Mouse (Mus musculus): ENCODE results near the gene Gm12248. TPM values are rescaled to one million over a fixed set of nuclear protein-coding genes. Genes with fewer than 3 reads are reported as not detected.

The Gm12248 gene
- total RNA-seq (2021) = not detected

DNA sequence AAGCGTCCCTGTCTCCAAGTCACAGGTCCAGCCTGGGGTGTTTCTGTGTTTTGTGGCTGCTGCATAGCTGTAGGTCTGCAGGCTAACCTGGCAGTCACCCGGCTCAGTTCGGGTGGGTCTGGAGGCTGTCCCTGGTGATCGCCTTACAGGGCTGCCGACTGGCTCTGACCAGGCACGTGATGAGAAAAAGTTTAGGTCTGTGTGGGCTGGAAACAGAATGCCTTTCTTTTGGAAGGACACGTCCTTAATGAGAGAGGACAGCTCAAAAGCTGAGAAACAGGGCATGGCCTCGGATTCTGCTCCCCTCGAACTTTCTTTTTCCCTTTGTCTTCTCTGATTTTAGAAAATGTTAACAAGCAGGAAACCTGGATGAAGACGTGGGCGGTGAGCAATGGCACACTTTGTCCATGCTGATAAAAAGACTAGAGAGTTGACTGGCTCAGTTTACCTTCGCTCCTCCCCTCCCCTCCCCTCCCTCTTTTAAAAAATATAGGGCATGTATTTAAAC is at the start of gene Gm12248:
Gene Gm12248 (minus strand): TSS at position 114 of the 508 bp plus-strand sequence.
- no peak for DNase-seq (ENCODE audit: low spot score in 2 of 2)
- intact Hi-C loops (cut with DNase I) = no loop called here

- intact Hi-C loops (cut with DNase I) = no loop called here
- DNase-seq (ENCODE audit: low spot score in 2 of 2) = no peak
Measured at GRCm38 (mm10) chr11:58139466-58139865, 46.5 kb upstream of the Gm12248 start.

- no peak for DNase-seq (ENCODE audit: low spot score in 2 of 2)
- intact Hi-C loops (cut with DNase I) = no loop called here
Measured at GRCm38 (mm10) chr11:58138821-58139220, 45.9 kb upstream of the Gm12248 start.

DNA sequence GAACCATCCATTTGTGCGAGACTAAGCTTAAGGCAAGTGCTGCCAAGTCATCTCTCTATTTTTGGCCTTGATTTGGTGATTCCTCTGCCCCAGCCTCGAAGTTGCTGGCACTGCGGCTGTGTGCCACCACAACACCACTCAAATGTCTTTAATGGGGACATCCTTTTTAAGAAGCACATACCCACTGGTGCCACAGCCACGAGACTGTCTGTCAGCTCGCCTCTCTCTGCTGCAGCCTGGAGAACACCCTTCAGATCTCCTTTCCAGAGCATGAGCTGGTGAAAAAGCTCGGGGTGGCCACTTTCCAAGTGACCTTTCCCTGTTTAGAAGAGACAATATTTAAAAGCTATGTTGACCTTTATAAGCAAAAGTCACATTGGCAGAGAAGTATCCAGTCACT is 43.7 kb upstream of the Gm12248 start:
- intact Hi-C loops (cut with DNase I) = no loop called here
- DNase-seq (ENCODE audit: low spot score in 2 of 2) = peak in 1 of 2 experiments; percentile 8

DNA sequence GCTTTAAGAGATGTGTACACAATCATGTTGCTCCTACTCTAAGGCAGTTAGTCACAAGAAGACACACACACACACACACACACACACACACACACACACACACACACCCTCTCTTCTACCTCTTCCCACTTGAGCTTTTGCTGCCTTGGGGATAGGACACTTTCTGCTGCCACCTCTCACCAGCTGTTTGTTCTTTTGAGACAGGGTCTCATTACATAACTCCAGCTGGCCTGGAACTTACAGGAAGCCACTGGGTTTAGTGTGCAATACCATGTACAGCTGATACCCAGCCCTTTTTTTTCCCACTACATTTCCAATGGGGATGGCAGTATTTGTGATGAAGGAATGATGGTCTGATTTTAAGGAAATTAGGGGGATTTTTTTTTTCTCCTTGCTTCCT is 42.4 kb upstream of the Gm12248 start:
- DNase-seq (ENCODE audit: low spot score in 2 of 2) = no peak
- intact Hi-C loops (cut with DNase I) = no loop called here

DNA sequence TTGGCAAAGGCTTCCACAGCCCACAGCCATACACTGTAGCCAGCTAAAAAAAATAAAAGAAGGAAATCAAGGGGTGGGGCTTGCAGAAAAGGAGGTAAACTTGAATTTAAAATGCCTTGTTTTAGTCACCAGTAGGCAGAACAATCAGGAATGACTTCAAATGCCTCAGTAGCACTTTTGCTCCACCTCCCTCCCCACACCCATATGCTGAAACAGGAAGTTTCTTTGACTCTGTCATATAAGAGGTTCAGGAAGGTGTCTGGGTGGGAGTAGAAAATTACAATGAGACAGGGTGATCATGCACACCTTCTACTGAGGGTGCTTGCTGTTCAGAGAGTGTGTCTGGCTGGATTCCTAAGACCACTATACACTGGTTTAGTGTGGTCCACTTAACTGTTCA is 41.9 kb upstream of the Gm12248 start:
- intact Hi-C loops (cut with DNase I) = no loop called here

DNA sequence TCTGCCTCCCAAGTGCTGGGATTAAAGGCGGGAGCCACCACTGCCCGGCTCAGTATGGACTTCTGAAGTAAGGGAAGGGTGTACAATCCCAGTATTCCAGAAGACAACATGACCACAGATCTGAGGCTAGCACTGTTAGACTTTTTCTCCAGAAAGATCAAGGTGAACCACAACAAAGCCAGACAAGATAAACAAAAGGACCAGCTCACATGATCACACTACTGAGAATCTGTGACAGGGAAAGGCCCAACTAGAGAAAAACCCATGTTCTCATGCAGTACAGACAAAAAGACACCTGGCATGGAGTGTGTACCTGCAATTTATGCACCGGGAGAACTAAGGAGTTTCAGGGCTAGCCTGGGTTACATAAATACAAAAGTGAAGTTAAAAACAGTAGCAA is 39.1 kb upstream of the Gm12248 start:
- intact Hi-C loops (cut with DNase I) = no loop called here
- DNase-seq (ENCODE audit: low spot score in 2 of 2) = no peak

More for the DNA sequence above, 41.9 kb upstream of the Gm12248 start:
- no peak for DNase-seq (ENCODE audit: low spot score in 2 of 2)

GRCm38 (mm10) chr11:58129302-58129843 is 36.4 kb upstream of the Gm12248 start:
- intact Hi-C loops (cut with DNase I) = no loop called here
- DNase-seq (ENCODE audit: low spot score in 2 of 2) = no peak

DNA sequence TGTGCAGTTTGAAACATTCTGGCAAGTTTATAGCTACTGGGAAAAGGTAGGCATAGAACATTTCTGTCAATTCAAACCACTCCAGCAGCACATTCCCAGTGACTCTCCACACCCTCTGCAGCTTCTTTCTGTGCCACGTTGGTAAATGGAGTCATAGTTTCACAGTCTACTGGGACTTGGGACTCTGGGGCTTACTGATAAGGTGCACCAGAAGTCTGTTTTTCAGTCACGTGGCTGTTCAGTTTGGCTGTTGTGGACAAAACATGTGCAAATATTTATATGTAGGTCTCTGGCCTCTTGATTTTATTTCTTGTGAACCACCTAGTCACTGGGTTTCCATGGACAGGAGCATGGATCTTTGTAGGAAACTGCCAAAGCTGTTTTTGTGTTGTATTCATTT is 34.6 kb upstream of the Gm12248 start:
- no peak for DNase-seq (ENCODE audit: low spot score in 2 of 2)
- intact Hi-C loops (cut with DNase I) = no loop called here

DNA sequence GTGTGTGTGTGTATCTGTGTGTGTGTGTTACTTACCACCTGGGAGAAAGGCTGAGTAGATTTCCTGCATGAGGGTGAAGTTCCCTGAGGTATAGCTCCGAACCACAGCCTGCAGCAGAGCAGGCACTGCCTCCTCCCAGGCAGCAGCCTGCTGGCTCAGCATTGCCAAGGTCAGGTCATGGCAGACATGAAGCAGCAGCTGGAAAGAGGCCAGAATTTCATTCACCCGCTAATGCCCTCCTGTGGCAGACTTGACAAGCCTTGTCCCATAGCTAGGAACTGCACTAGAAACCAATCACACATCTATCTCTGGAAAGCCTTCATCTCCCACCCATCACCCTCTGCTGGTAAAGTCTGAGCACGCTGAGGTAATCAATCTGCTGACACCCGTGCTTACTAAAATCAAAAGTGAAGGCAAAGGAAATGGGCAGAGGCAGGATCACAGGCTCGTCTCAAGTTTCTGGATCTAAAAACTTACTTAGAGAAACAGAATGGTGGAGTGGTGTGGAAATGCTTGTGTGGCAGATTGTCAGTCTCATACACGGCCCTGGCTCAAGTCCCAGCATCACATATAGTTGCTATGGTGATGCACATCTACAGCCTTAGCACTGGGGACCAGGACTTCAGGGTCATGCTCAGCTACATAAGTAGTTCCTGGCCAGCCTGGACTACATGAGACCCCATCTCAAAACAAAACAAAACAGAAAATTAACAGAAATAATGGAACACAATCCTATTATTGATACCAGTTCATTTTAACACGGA is 33.6 kb upstream of the Gm12248 start:
- peak in 1 of 2 experiments; percentile 45 for DNase-seq (ENCODE audit: low spot score in 2 of 2)
- intact Hi-C loops (cut with DNase I) = no loop called here

GRCm38 (mm10) chr11:58125021-58125420 is 32.1 kb upstream of the Gm12248 start:
- intact Hi-C loops (cut with DNase I) = no loop called here
- no peak for DNase-seq (ENCODE audit: low spot score in 2 of 2)

DNA sequence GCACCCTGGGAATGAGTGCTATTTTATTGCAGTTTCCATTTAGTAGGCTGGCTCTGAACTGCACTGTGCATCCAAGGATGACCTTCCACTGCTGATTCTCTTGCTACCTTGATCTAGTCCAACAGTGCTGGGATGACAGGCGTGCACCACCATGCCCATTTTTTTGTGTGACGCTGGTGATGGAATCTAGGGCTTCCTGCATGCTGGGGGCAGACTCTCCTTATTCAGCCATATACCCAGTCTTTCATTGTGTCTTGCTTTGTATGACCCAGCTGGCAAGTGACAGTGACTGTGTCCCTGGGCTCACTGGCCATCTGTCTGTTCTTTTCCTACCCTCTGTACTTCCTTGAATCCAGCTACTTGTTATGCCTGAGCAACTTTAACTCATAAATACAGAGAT is 30.8 kb upstream of the Gm12248 start:
- DNase-seq (ENCODE audit: low spot score in 2 of 2) = no peak
- intact Hi-C loops (cut with DNase I) = no loop called here

- DNase-seq (ENCODE audit: low spot score in 2 of 2) = no peak
- intact Hi-C loops (cut with DNase I) = no loop called here
Measured at GRCm38 (mm10) chr11:58121351-58121750, 28.4 kb upstream of the Gm12248 start.

- no peak for DNase-seq (ENCODE audit: low spot score in 2 of 2)
- intact Hi-C loops (cut with DNase I) = no loop called here
Measured at GRCm38 (mm10) chr11:58120655-58121054, 27.7 kb upstream of the Gm12248 start.

- intact Hi-C loops (cut with DNase I) = no loop called here
- DNase-seq (ENCODE audit: low spot score in 2 of 2) = no peak
Measured at GRCm38 (mm10) chr11:58117044-58117652, 24.2 kb upstream of the Gm12248 start.

GRCm38 (mm10) chr11:58116560-58116959 is 23.6 kb upstream of the Gm12248 start:
- intact Hi-C loops (cut with DNase I) = no loop called here
- DNase-seq (ENCODE audit: low spot score in 2 of 2) = no peak

GRCm38 (mm10) chr11:58107664-58108337 is 14.9 kb upstream of the Gm12248 start:
- intact Hi-C loops (cut with DNase I) = no loop called here

DNA sequence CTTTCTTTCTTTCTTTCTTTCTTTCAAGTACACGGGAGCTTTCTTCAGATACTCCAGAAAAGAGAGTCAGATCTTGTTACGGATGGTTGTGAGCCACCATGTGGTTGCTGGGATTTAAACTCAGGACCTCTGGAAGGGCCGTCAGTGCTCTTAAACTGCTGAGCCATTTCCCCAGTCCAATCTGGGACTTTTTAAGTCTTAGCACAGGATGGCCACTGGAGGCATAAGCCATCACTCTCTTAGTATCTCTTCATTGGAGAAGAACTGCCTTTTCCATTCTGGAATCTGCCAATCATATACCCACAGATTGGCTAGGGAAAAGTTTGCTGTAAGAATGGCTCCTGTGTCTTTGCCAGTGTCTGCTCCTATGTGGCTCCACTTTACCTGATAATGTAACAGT is 14.1 kb upstream of the Gm12248 start:
- intact Hi-C loops (cut with DNase I) = no loop called here

More at GRCm38 (mm10) chr11:58107664-58108337, 14.9 kb upstream of the Gm12248 start:
- no peak for DNase-seq (ENCODE audit: low spot score in 2 of 2)

DNA sequence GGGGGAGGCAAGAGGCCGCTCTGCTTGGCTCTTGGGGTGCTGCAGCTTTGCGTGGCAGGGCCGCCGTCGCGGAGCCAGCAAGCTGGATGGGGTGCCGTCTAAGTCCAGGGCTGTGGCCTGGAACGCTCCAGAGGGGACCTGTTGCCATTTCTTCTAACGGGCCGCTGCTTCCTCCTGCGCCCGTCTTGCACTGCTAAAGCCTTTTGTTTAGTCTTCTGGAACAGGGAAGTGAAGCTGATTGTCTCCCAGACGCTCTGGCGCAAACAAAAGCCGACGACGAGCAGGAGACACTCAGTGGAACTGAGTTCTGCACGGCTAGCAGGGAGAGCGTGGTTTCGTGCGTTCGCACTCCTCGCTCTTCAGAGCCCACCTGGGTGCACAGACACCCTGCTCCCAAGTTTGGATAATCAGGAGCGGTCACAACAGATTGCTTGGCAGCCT is 11.4 kb upstream of the Gm12248 start:
- intact Hi-C loops (cut with DNase I) = loop anchor here (5.0 kb wide), 2 partner anchors 97 to 198 kb away; partner anchors contain the start of gene Larp1
- peak in 1 of 2 experiments; percentile 35 for DNase-seq (ENCODE audit: low spot score in 2 of 2)

More for the DNA sequence above, 14.1 kb upstream of the Gm12248 start:
- DNase-seq (ENCODE audit: low spot score in 2 of 2) = no peak

All from left cerebral cortex, postnatal 25 days (tissue).